Mouse (Mus musculus) left cerebral cortex, postnatal 25 days (tissue): ENCODE data around the gene Fbll1. TPM values are rescaled to one million over a fixed set of nuclear protein-coding genes. Genes with fewer than 3 reads are reported as not detected.
"Not testable (repeated sequence)": the region's sequence is repeated elsewhere in the genome, so short reads cannot be mapped to it uniquely, and the experiment has no call there.

Source experiments
- DNase-seq, 2 experiments: peaks; one replicate each; pipeline ENCODE4 v3.0.0; 2022; ENCODE audit warnings: low spot score in 2 of 2, mixed read lengths in 1 of 2
- intact Hi-C: fragments of 180-260 bp; cut with DNase I; formaldehyde crosslinking; loops from one replicate; pipeline ENCODE4 v1.15.1; 2025
- total RNA-seq, 2 experiments: library from RNA; stranded (reverse); gene quantifications; 2 replicates each; pipeline ENCODE4 v1.2.3; 2021

The Fbll1 gene
- 10 to 100 TPM; 42.0 to 45.3 TPM for total RNA-seq

DNA sequence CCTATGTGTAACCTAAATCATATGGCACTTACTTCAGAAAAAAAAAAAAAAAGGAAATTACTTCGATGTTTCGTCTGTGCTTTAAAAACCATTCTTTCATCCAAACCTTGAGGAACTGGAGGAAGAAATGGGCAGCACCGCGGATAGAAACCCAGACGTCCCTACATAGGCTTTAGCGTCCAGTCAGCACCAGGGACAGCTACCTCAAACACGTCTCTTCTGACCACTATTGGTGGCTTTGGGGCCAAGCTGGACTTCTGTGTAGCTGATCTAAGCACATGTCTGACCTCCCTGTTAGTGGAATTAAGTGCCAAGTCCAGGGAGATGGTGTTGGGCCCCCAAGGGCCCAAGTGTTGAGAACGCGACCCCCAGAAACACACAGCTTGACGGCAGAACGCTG is at the start of gene Fbll1:
Gene Fbll1 (minus strand): TSS at position 11 of the 400 bp plus-strand sequence.
- peak; percentile 31 to 33 for DNase-seq
- intact Hi-C loops: no loop called here

DNA sequence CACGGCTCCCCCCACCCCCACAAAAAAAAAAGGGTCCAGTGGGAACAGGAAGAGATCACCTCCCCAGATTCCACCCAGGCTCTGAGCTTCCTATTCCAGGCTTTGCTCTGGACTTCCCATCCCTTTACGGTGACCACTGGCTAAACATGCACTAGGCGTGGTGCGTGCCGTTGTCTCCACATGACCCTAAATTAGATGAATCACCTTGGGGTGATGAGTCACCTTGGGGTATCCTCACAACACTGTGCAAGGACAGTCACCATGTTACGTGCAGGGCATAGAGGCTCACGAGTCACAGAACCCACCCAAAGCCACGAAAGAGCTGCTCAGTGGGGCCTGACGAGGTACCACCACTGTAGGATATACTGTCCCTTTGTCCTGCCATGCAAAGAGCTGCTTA is 45.6 kb upstream of the Fbll1 start:
- intact Hi-C loops: no loop called here
- DNase-seq: no peak

DNA sequence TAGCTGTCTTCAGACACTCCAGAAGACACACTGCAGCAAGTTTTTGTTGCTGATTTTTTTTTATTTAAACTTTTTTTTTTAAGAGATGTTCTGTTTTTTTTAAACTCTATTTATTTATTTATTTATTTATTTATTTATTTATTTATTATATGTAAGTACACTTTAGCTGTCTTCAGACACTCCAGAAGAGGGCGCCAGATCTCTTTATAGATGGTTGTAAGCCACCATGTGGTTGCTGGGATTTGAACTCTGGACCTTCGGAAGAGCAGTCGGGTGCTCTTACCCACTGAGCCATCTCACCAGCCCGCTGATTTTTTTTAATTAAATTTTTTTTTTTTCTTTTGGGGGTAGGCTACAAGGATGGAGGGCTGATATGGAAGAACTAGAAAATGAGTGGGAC is 43.9 kb upstream of the Fbll1 start:
- intact Hi-C loops: loop anchor here (2.0 kb wide), 1 partner anchor 60 kb away; no protein-coding TSS in a partner anchor
- not testable (repeated sequence) for DNase-seq

DNA sequence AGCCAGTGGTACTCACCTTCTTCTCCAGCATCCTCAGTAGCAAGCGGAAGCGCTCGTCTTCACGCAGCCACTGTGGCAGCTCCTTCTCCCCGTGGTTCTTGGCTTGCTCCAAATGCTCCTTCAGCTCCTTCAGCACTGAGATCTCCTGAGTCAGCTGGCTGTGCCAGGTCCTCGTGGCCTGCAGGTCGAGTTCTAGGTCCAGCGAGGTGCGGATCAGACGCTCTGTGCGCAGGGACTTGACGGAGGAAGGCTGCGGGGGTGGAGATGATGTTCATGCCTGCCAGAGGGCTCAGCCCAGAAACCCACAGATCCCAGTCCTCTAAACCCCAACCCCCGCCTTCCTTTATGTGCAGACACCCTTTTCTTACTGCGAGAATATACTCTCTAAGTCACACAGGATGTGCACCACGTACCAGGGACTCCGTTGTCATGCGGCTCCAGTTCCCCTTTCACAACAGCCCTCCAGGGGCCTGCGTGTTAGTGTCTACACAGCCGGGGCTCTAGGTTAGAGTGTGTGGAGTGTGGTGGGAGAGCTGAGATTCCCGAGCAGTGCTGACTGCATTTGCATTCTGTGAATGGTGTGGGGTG is 43.1 kb upstream of the Fbll1 start:
- intact Hi-C loops: loop anchor here (2.0 kb wide), 1 partner anchor 61 kb away; no protein-coding TSS in a partner anchor
- DNase-seq: no peak

DNA sequence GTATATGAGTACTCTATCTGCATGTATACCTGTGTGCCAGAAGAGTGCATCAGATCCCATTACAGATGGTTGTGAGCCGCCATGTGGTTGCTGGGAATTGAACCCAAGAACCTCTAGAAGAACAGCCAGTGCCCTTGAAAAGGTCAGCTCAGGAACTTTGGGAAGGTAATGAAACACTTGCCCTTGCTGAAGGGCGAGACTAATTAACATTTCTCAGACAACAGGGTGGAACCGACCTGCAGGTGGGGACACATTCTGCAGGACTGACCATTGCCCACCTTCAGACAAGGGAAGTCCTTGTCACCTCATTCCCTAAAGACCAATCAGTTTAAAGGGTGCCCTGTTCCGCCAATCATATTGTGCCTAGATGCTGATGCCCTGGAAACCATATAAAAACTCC is 42.1 kb upstream of the Fbll1 start:
- intact Hi-C loops, DNase-seq: not testable (repeated sequence)

DNA sequence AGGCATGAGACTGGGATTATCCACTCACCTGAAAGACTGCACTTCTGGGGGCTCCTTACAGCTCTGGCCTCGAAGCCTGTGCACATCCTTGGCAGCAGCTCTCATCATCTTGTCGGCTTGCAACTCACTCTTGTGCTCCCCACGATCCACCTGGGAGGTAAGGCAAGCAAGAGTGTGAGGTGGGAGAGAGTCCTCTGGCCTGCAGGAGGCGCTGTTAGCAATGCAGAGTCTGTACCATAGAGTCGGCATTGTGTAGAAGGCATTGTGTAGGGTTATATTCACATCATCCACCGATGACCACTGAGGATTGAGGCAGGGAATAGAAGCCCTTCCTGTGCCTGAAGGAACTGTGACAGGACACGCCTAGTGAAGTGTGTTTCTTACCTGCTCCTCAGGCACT is 41.6 kb upstream of the Fbll1 start:
- intact Hi-C loops: no loop called here

DNA sequence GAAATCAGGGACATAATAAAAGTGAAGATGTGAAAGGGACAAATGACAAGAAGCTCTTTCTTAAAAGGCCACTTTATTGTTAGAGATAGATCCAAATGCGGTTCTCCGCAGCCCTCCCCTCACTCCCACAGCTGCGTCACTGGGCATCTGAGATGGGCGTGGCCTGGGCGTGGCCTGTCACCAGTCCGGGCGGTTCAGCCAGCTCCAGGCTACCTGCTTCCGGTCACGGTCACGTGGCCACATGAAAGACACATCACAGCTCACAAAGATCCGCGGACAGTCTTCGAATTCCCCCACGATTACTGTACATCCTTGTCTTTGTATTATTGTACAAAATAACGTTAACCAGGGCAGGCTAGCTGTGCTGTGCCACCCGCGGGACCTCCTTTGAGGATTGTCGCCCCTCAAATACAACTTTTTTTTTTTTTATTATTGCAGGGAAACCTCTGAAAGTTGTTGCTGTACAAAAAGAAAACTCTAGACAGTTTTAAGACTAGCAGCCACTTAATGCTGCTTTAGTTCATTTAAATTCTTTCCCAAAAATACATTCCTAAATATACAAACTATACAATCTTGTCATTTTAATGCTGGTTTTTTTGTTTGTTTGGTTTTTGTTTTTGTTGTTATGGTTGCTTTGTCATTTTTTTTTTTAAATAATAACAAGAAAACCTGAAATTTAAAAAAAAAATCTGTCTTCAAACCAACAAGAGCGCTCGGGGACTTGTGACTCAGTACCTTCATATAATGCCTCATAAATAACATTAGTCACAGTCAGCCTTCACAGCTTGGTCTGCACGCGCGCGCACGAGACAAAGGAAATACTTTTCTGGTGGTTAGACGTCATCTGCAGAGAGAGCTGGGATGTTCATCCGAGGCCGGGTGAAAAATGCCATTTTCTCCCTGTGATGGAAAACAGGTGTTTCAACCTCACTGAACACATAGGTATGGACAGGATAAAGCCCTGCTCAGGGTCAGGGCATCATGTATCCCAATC is 40.0 kb upstream of the Fbll1 start:
- intact Hi-C loops: no loop called here
- peak; percentile 72 to 74 for DNase-seq

More for the DNA sequence above, 41.6 kb upstream of the Fbll1 start:
- no peak for DNase-seq

DNA sequence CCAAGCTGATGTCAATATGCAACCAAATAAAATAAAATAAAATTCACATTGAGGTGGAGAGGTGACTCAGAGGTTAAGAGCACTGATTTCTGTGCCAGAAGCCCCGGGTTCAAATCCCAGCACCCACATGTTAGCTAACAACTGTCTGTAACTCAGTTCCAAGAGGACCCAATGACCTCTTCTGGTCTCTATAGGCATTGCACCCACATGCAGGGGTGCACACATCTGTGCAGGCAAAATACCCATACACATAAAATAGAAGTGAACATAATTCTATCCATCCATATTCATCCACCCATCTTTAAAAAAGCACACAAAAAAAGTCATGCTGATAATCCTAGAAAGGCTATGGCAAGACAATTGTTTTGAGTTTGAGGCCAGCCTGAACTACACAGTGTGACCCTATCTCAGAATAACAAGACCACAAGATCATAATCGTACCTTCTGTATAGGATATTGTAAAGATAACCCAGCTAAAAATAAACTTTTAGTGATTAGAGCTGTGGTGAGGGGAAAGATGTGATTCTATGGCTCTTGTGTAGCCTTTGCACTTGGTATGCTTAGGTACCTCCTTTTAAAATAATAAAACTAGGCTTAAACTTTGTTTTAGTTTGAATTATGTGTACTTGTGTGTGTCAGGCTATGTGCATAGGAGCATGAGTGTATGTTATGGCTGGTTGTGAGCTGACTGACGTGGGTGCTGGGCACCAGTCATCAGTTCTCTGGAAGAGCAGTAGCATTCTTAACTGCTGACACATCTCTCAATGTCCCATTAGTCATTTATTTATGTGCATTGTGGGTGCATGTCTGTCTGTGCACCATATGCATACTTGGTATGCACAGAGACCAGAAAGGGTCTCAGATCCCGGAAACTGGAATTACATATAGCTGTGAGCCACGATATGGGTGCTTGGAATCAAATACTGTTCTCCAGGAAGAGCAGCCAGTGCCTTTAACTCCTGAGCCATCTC is 38.8 kb upstream of the Fbll1 start:
- no peak for DNase-seq
- intact Hi-C loops: no loop called here

DNA sequence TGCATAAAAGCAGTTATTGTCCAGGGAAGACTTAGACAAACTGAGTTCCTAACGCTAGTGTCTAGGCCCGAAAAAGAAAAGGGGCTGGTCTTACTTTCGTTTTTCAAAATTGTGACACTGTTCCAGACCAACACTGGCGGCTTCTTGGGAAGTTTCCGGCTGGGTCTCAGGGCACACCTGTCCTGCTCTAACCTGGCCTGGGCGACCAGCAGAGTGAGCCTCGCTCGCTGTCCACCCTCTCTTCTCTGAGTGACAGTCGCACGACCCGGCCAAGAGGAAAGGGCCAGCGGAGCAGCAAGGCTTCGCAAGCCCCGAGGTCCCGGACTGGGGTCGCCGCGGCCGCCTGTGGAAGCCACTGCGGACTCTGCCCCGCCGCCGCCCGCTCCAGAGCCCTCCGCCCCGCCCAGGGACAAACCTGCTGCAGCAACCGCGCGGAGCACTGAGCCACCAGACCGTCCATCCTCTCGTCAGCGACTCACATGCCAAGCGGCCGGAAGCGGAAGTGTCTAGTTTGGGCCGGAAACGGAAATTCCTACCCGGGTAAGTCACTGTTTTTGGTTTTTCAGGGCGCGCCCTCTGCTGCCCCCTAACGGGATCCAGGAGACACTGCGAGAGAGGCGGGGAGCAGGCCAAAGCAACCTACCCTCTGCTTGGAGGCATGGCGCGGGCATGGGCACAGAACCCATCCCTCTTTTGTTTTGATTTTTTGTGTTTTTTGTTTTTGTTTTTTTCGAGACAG is 35.5 kb upstream of the Fbll1 start, which contains the start of gene Rars:
Gene Rars (minus strand): TSS at position 485 of the 739 bp plus-strand sequence.
- intact Hi-C loops: loop anchor here (5.0 kb wide), 1 partner anchor 62 kb away; no protein-coding TSS in a partner anchor
- DNase-seq: peak; percentile 92 to 97

DNA sequence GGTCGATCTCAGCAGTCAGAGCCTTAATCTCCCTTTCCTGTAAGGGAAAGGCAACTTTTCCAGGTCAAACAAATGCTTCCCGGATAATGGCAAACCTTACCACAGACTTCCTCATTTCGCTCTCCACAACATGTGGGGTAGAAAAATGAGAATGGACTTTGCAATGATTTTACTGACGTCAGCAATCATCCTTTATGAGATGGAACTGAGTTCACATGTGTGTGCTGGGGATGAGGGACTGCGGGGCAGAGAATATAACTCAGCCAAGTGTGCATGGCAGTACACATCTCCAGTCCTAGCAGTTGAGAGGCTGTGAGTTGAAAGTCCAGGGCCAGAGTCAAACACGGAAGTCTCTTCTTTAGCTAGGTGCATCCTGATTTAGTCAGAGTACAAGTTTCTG is 34.6 kb upstream of the Fbll1 start:
- intact Hi-C loops: loop anchor here (5.0 kb wide), 1 partner anchor 61 kb away; no protein-coding TSS in a partner anchor
- no peak for DNase-seq

DNA sequence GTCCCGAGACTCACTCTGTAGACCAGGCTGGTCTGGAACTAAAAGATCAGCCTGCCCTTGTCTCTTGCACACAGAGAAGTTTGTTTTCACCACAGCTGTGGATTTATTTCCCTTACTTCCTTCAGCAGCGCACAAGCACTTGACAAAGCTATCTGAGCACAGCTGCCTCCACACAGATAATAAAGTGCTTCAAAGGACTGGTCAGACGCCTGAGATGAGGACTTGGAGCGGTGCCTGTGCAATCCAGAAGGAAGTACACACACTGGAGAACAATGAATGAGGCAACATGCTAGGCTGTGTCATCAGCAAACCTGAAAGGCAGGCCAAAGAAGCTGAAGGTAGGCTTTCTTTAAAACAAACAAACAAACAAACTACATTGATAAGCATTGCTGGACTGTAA is 33.5 kb upstream of the Fbll1 start:
- no peak for DNase-seq
- intact Hi-C loops: loop anchor here (5.0 kb wide), 1 partner anchor 60 kb away; no protein-coding TSS in a partner anchor

DNA sequence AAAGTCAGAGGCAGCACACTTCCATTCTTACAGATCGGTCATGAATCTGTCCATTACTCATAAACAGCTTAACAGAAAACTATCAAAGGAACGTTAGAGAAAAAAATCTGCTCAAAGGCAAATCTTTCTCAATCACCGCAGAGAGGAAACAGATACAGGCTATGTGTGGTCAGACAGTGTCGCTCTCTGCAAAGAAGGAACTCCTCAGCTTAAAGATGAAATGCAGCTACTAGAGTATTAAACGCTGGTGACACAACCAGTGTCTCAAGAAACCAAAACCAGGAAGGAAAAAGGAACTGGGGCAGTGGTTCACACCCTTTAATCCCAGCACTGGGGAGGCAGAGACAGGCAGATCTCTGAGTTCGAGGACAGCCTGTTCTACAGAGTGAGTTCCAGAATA is 29.0 kb upstream of the Fbll1 start:
- intact Hi-C loops: no loop called here
- DNase-seq: no peak

DNA sequence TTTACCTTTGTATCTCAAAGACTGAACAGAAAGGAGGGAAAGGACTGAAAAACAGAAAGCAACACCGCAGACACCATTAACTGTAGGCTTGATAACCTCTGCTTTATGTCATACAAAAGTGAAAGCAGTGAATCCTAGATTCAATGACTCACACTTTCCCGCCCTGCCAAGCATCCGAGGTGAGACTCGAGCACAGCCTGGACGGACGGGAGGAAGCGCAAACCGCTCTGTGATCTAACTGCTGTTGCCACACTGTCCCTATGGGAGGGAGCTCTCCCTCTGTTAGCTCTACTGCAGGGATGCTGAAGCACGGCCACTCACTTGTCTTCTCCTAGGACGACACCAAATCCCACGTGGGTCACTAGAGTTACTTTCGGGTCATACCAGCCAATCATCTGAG is 17.6 kb upstream of the Fbll1 start:
- DNase-seq: no peak
- intact Hi-C loops: no loop called here

DNA sequence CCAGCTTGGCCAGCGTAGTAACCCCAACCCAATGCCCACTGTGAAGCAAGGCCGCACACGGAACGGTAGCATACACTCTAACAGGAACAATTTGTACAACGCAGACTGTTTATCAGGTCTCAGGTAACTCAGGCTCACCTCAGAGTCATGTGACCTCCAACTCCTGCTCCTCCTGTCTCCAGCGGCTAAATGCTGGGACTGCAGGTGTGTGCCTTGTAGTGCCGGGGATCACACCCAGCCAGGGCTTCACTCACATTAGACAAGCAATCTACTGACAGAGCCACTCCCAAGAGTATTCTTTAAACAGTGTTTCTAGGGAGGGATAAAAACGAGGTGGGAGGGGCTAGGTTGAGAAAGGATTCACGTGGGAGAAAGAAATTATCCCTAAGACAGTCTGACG is 12.8 kb upstream of the Fbll1 start:
- no peak for DNase-seq
- intact Hi-C loops: no loop called here

DNA sequence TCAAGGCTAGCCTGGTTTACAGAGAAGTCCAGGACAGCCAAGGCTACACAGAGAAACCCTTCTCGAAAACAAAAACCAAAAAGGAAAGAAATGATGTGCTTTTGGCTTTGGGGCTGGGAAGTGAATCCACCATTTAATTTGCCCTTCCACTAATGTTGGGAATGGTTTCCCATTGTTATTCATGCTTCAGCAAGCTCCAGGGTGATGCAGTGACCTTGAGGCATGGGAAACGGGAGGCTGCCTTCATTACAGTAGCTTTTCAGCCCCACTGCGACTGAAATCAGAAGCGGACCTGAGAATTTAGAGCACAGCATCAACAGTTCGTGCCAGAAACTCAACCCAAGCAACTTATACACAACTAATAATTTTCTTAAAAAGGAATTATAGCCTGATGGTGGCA is 2.6 kb upstream of the Fbll1 start:
- intact Hi-C loops: no loop called here
- no peak for DNase-seq

DNA sequence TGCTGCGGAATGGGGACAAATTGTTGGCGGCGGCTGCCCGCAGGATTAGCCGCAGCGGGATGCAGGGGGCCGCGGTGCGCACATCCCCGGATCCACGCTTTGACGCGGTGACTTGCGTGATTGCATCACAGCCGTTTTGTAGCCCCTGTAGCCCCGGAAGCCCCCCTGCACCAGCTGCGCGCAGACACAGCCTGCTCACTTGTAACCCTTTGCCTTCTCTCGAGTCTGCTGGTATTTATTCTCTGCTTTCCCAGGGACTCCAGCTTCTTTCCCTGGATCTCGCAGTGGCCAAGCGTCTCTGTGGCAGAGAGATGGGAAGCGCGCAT is 226 bp downstream of the Fbll1 start:
- peak; percentile 79 to 91 for DNase-seq
- intact Hi-C loops: no loop called here

DNA sequence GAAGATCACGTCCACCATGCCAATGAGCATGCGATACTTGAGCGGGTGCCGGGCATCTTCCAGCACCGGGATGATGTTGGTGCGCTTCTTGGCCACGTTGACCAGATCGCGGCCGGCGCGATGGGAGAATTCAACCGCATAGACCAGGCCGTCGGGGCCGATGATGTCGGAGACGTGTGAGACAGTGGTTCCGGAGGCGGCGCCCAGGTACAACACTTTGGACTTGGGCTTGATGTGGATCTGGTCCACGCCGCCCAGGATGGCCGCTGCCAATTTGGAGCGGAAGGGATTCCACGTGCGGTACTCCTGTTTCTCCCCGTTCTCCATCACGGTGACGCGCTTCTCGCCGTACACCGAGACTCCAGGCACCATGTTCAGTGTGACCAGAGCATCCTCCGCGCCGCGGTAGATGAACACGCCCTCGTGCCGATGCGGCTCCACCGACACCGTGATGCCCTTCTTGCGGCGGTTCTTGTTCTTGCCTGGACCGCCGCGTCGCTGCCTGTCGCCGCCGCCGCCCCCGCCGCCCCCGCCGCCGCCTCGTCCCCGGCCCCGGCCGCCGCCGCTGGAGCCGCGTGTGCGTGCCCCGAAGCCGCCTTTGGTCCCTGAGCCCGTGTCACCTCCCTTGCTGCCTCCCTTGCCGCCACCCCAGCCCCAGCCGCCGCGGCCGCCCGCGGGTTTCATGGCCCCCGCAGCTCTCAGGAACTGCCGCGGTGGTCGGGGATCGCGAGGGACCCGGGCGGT is 761 bp downstream of the Fbll1 start:
- intact Hi-C loops: no loop called here
- peak; percentile 44 to 60 for DNase-seq

DNA sequence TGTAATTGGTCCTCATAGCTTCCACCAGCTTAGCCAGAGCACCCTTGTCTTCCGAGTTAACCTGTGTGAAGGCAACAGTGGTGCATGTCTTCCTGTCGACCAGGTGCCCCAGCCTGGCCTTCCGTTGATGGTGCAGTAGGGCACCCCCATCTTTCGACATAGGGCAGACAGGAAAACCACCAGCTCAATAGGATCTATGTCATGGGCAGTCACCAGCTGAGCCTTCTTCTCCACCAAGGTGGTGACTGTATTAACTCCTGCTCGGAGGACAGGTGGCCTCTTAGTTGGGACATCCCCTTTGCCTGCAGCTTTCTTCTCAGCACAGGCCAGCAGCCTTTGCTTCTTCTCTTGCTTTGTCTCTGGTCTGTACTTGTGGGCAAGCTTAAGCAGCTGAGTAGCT is 5.9 kb downstream of the Fbll1 start:
- intact Hi-C loops, DNase-seq: not testable (repeated sequence)
